Mouse (Mus musculus): Measurements from ENCODE around the gene Rpl36al.

GRCm38 (mm10) chr12:69167656-69168460, 16.0 kb downstream of the Rpl36al start:
- TF ChIP-seq CTCF (IDR thresholded peaks at IDR 0.05; ENCODE audit: borderline replicate concordance, extremely low read depth, insufficient read depth, insufficient read length) (no peak), POLR2A (IDR thresholded peaks at IDR 0.05; ENCODE audit: borderline replicate concordance, extremely low read depth, insufficient read depth, insufficient read length, poor library complexity, severe bottlenecking) (no peak)
